Mouse (Mus musculus): Measurements from ENCODE around the gene Gns.

Gns gene

GRCm38 (mm10) chr10:121403104-121403503 lies 38.2 kb downstream of the Gns start:
- DNase-seq (ENCODE audit: low read depth), result no peak

GRCm38 (mm10) chr10:121403946-121404345 lies 39.1 kb downstream of the Gns start:
- DNase-seq (ENCODE audit: low read depth), result no peak

GRCm38 (mm10) chr10:121409717-121410116 lies 44.8 kb downstream of the Gns start:
- peak; percentile 62 for DNase-seq (ENCODE audit: low read depth)

- no peak for DNase-seq (ENCODE audit: low read depth)
These were observed 47.0 kb downstream of the Gns start for GRCm38 (mm10) chr10:121411721-121412455.

- no peak for DNase-seq (ENCODE audit: low read depth)
These were observed 47.9 kb downstream of the Gns start for GRCm38 (mm10) chr10:121412824-121413223.

DNA sequence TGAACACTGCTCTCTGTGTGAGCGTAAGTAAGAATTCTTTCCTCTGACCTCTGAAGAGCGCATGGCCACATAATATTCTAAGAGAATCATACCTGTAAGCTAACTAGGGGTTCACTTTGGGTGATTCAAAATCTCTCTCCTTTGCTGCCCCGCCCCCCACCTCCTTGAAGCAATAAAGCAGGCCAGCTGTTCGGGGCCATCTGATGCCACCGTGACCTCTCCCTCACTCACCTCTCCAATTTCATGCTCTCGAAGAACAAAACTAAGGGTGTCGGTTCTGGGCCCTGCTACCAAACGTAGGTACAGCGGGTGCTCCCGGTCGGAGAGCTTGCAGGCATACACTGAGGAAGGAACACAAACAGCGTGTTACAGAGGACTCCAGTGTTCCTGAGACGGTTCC lies 49.2 kb downstream of the Gns start:
- no peak for DNase-seq (ENCODE audit: low read depth)

DNA sequence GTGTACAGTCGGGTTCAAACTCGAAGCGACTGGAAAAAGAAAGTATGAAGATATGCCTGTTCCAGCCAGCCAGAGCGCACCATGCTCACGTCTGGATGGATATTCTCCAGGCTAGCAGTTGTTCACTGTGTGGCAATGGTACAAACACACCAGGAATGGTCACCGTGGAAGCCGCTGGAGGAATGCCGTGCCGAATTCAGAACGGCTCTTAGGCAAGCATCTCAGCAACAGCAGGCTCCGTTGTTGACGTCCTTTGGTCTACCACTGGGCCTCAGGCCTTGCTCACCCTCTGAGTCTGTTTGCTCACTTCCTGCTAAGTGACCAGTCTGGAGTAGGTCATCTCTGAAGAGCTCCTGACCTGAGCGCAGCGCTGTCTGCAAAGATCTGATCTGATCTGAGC lies 53.9 kb downstream of the Gns start:
- DNase-seq (ENCODE audit: low read depth), result no peak

DNA sequence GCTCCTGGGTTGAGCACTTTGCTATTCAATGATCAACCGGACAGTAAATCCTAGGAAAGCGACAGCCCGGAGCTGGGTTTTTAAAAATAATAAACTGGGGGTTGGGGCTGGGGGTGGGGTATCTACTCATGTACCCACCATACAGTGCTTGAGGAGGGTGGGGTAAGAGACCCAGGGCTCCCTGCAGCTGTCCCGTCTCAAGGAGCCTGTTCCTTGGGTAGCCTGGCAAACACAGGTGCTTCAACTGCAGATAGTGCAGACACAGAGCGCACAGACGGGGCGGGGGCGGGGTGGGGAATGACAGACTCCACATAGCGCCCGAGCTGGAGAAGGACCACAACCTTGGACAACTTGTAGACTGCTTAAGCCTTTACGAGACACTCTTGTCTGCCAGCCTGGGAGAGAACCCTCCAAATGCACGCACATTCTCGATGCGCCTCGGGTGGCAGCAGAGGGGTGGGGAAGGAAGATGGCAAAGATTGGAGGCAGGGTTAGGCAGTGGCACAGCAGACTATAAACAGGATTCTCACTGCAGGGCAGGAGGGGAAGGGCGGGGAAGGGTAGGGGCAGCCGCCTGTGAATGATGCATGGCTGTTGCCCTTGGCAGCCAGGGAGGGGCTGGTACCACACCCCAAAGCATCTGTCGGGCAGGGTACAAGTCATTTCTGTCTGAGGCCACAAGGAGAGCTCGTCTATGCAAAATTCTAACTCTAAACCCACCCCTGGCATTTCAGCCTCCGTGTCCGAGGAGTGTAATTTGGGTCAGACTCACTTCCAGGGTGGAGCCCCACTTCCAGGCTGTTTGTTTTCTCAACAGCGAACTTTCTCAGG lies 55.0 kb downstream of the Gns start:
- DNase-seq (ENCODE audit: low read depth), result peak; percentile 22

DNA sequence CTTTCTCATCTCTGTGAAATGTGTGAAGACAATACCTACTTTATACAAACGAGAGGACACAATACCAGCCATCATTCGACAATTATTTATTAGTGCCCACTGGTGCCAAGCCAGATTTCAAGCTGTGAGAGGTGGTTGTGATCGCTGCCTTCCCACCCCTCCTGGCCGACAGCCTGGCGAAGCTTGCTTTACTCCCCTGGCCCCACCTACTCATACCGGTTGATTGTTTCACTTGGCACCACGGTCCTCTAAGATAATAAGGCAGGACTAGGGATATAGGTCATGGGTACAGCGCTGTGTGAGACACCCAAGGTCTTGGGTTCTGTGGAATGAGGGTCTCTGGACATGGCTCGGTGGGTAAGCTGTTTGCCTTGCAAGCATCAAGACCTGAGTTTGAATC lies 56.1 kb downstream of the Gns start:
- no peak for DNase-seq (ENCODE audit: low read depth)

- no peak for DNase-seq (ENCODE audit: low read depth)
These were observed 56.9 kb downstream of the Gns start for GRCm38 (mm10) chr10:121421657-121422290.

DNA sequence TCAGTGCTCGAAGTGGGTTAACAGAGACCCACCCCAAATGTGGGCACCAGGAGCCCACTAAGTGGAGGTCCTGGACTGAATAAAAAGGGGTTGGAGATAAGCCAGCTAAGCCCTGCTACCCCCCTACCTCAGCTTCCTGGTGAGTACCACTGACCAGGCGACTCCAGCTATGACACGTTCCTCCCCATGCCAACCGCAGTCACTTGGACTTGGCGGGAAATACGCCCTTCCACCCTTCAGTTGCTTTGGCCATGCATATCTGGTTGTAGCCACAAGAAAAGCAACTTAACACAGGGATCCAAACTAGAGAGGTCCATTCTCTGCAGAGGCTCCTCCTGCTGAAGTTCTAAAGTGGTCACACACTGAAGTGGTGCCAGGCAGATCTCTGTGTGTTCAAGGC lies 57.4 kb downstream of the Gns start:
- no peak for DNase-seq (ENCODE audit: low read depth)

DNA sequence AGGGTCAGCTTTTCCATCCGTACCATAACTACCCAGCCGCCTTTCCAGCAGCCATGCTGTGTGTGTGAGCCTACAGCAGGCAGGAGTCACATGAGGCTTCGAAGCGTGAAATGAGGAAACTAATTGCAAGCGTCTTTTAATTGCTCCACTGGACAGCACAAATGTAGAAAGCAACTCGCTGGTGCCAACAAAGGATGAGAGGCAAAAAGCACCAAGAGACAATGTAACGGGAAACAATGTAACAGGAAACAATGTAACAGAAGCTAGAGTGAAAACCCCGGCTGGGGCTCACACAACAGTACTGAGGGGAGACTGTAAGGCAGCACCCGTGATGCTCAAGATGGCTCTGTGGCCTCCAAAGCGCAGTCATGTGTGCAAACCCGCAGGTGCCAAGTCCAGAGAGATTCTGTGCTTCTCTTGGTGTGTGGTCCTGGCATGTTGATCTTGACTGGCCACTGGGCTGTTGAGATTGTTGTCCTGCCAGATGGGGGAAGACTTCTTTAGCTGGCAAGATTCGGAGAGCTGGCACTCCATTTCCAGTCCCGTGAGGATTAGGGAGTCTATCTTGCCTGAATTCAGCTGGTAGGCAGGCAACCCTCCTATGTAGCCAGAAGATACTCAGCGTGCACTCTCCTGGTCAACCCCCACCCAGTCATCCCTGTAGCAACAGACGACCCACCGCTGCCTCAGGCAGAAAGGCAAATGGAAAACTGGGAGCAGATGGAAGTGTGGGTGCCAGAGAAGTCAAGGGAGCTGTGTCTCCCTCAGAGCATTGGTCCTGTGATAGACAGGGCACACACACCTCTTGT lies 58.9 kb downstream of the Gns start:
- no peak for DNase-seq (ENCODE audit: low read depth)

DNA sequence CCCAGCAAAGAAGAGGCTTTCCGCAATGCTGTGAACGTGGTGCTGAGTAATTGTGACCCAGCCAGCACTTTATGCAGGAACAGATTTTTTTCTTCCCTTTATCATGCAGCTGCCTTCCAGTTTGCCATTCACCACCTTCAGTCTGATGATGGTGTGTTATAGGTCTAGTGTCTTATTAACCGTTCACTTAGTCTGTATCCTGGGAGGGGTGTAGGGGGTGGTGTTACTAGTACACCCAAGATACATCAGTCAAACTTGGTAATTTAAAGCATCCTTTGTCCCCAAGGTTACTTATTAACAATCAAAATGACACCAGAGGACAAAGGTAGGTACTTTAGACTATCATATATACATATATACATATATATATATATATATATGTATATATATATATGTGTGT lies 59.6 kb downstream of the Gns start:
- no peak for DNase-seq (ENCODE audit: low read depth)

DNA sequence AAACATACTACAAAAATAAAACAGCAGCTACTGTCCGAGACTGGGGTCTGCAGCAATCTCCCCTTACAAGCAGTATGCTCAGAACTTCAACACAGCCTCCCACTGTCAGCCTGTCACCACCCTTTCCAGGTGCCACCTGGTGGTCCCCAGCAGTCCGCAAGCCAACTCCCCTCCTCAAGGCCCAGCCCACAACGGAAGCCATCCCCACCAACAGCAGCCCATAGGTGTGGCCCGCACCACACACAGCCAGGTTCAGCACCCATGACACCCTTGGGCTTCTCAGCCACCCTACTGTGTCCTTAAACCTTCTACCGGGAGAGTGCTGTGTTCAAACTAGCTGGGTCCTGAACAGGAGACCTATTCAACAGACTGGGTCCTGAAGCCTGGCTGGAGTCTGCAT lies 60.2 kb downstream of the Gns start:
- no peak for DNase-seq (ENCODE audit: low read depth)

GRCm38 (mm10) chr10:121425506-121426025 lies 60.7 kb downstream of the Gns start:
- no peak for DNase-seq (ENCODE audit: low read depth)

GRCm38 (mm10) chr10:121426458-121427070 lies 61.7 kb downstream of the Gns start:
- DNase-seq (ENCODE audit: low read depth), result no peak

GRCm38 (mm10) chr10:121427136-121427535 lies 62.2 kb downstream of the Gns start:
- DNase-seq (ENCODE audit: low read depth), result peak; percentile 15

- no peak for DNase-seq (ENCODE audit: low read depth)
These were observed 63.3 kb downstream of the Gns start for GRCm38 (mm10) chr10:121428011-121428711.

GRCm38 (mm10) chr10:121429089-121429488 lies 64.2 kb downstream of the Gns start:
- DNase-seq (ENCODE audit: low read depth), result no peak

DNA sequence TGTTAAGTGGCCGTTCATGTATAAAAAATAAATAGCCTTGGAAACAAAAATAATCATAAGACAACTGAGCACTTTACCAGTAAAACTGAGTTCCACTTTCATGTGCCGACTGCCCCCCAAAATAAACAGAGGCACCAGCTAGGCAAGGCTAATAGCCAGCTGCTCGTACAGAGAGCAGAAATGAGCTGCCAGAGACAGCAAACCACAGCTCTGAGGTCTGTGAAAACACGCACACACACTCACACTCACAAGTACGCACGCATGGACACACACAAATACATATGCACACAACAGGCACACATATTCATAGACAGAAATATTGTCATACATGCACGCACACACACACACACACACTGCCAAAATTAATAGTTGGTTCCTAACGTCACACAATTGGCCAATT lies 64.7 kb downstream of the Gns start:
- no peak for DNase-seq (ENCODE audit: low read depth)
